Mouse (Mus musculus) G1E-ER4 (cell line): ENCODE data around the gene Hhat. TPM values are rescaled to one million over a fixed set of nuclear protein-coding genes. Genes with fewer than 3 reads are reported as not detected.

Experiments
- GATA1 ChIP-seq: IDR thresholded peaks from one replicate; pipeline ENCODE4 v1.8.0; 2012; ENCODE audit warnings: low read length, inconsistent platforms
- polyA plus RNA-seq: library from polyadenylated mRNA; stranded (reverse); fragments of >175 nt; gene quantifications from 2 replicates; pipeline ENCODE4 v1.2.3, GENCODE M21; 2012

Gene Hhat
- polyA plus RNA-seq, 1 experiment, result 0.04 TPM

DNA sequence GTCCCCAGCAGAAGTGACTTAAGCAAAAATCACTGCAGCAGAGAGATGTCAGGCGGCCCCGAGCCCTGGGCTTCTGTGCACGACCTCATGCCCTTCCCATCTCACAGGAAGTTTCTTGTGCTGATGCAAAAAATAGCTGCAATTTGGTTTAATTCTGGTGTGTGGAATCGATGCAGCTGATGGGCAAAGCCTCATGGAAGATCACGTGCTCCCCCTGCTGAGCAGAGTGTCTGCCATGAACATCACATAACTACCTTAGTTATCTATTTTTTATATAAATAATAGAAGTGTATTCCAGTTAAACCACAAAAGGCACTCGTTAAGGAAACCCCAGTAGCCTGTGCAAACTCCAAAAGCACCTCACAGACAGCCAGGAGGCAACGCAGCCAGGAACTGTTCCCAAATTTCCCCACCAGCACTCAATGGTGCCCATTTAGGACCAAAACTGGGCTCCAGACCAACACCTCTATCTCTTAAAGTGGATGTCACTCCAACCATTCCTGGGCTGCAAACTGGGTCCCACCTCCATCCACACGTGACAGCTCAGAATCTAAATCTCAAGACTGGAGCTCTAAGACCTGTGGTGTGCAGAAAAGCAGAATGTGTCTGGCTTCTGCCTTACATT, 118.9 kb downstream of the Hhat start:
- TF ChIP-seq GATA1, result no peak

DNA sequence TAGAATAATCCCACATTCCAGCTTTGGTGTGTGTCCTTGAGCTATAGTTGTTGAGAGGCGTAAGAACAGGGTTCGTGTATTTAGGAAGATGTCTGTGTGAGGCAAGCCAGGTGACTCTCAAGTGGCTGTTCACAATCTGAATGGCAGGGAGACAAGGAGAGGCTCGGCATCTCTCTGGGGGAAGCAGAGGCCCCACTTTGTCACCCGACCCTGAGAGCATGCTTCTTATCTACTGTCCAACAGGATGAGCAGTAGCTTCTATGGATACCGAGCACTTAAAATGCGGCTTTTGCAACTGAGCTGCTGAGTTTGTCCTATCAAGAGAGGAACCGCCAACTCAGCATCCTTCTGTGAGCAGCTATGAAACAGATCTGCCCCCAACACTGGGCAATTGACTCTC, 120.4 kb downstream of the Hhat start:
- no peak for TF ChIP-seq GATA1

DNA sequence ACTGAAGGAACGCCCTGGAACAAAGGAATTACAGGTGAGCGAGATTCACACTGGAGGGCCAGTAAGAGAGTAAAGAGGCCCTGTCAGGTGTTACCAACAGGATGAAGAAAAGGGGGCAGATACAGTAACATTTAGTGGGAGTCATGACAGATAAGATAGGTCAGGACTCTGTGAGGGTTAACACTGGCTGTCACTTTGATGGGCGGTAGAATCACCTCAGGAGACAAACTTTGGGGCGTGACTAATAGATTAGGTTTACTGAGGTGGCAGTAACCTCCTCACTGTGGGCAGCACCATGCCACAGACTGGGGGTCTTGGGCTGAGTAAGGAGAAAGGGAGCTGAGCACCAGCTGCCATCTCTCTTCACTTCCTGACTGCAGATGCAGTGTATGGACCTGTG, 121.0 kb downstream of the Hhat start:
- no peak for TF ChIP-seq GATA1

DNA sequence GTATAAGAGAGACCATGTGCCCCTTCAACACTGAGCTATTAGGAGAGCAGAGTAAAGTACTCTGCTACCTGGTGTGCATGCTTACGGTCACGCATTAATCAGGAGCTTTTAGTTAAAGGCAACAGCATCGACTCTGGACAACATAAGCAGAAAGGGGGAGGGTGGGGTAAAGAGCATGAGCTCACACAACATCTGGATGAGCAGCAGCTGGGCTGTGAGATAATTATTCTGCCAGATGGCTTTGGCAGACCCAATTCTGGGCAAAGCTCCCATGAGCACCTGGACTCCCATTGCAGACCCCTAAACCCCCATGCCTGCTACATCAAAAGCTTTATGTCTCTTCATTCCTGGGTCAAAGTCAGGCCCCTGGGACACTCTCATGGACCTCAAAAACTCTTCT, 121.8 kb downstream of the Hhat start:
- no peak for TF ChIP-seq GATA1

DNA sequence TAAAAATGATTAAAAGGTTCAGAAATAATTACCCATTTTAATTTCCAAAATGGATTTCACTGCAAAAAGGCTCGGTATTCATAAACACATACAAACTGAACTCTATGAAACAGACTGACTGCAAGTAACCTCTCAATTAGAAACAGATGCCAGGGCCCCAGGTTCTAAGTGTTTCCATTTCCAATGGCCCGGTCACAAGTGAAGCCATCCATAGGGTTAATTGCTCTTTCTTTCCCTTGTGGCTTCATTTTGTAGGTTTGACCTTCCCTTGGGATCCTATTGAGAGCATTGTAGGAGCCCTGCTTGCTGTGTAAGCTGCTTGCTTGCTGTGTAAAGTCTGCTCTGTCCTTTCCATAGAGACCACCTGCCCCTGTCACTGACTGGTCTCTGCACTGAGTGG, 123.7 kb downstream of the Hhat start:
- TF ChIP-seq GATA1, result no peak

DNA sequence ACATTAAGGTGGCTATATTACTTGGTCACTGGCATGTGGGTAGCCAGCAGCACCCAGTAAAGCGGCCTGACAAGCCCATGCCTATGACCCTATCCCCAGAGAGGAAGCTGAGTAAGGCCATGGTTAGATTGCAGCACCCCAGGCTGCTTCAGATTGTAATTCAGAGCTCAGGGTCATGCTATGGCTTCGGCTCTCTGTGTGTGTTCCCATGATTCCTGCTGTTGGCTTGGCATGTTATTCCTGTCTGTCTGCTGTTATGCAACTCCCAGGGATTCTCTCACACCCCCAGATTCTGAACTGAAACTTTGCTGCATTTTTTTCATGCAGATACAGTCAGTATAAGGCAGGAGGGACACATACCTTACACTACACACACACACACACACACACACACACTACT, 128.9 kb downstream of the Hhat start:
- TF ChIP-seq GATA1, result no peak

DNA sequence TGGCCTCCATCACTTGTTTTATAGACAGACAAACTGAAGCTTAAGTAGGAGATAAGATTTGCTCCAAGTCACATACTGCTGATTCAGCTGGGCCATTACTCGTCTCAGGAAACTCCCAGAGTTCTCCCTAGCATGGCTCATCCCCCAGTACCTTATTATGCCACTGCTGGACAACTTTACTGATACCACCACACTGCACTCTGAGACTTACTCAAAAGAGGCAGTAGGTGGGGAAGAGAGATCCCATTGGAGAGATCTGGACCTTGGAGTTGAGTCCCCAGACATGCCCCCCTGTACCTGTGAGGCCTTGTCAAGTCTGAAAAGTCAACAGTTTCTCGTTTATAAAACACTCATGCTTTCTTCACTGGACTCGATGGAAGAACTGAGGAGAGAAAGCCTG, 131.8 kb downstream of the Hhat start:
- TF ChIP-seq GATA1, result no peak

DNA sequence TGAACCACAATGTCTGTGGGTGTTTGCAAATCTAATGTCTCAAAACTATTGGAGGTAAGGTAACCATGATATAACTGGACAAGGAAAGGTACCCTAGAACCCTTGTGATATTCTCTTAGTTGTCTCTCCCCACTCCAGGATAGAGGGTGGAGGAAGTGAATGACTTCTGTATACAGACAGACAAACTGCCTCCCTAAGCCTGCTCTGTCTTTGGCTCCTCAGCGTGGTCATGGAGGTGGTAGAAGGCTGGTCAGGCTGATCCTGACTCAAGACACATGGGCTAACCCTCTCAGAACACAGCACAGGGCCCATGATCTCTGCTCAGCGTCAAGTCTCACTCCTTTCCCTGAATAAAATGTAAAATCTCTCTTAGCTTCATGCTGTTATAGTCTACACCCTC, 149.2 kb downstream of the Hhat start:
- TF ChIP-seq GATA1, result no peak

DNA sequence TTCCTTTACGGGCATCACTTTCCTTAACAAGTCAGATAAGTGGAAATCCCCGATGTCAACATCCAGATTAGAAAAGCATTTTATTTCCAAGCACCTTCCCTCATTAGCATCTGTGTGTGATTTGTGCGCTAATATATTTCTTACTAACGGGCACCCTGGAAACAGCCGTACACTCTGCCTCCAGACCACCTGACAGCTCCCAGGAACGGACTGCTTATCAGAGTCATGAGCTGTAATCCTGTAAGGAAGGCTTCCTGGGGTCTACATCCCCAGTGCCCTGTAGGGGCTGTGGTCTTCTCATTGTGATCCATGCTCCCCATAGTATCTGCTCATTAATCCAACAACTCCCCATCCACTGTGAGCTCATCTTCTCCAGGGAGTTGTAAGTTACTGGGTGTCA, 157.8 kb downstream of the Hhat start:
- TF ChIP-seq GATA1, result no peak

DNA sequence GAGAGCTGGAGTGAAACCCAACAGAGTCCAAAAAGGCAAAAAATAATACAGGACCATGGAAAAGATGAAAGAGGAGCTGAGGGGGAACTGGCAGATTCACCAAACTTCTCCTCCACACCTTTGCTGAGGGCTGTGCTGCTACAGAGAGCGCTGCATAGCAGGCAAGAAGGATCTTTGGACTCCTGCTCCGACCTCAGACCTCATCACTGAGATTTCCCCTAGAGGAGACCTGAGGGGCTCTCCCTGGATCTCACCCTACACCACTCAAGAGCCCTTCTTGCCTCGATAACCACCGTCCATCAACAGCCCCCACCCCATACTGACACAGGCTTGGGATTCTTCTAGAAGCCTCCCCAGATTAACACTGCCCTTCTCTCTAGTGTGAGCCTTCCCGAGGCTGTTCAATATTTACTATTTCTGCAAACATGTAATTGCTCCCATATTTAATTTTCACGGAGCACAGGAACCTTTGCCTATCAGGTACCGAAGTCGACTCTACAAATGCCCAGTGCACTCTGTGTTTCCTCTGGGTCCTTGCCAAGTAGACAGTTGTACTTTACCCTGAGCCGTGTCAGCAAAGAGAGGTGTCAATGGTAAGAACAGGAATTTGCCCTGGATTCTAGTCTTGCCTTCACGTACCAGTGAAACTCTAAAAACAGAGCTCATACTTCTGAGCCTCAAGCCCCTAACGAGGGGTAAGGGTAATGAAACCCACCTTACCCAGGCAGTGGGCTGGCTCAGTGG, 158.9 kb downstream of the Hhat start:
- TF ChIP-seq GATA1, result no peak

DNA sequence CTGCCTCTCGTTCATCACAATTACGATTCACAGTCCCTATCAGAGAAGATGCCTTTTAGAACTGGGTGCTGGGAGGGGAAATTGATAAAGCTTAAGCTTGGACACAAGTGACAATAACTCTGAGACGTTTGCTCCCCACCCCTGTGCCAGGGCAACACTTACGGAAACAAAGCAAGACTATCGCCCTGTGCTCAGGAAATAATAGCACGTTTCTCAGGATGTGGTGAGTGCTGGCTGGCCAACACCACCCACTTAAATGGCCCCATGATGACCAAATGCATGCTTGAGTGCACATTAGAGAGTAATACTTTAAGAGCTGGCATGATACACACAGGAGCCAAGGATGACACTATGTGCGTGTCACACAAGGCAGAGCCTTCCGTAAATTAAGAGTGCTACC, 164.1 kb downstream of the Hhat start:
- no peak for TF ChIP-seq GATA1

DNA sequence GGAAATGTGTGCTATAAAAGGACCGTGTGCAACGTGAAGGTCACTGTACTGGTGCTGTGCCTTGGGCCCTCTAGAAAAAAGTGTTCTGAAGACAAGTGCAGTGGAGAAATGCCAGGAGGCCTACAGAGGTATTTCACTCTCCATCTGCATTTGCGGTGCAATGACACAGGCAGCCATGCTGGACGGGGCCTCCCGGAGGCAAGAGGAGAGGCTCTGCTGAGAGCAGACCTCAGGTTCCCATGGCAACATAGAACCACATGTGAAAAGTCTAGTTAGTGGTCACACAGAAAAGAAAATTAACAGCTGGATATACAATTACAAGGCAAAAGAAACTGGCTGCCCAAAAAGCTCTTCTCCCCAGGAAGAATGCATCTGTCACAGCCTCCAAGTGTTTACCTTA, 166.6 kb downstream of the Hhat start:
- TF ChIP-seq GATA1, result no peak

DNA sequence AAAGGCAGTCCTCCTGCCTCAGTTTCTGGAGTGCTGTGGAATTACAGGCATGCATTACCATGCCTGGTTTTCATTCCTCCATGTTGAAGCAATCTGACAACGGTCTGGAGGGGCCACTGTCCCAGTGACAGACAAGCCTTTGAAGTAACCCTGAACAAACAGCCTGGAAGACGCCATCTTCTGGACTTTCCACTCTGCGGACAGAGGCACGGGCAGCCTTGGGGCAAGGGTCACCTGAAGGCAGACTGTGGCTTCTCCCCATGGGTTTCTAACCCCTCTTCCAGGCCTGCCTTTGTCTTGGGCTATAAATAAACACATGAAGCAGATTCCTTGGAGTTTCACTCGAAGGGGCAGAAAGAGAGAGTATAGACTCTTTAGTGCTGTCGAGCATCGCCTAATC, 167.5 kb downstream of the Hhat start:
- TF ChIP-seq GATA1, result no peak

DNA sequence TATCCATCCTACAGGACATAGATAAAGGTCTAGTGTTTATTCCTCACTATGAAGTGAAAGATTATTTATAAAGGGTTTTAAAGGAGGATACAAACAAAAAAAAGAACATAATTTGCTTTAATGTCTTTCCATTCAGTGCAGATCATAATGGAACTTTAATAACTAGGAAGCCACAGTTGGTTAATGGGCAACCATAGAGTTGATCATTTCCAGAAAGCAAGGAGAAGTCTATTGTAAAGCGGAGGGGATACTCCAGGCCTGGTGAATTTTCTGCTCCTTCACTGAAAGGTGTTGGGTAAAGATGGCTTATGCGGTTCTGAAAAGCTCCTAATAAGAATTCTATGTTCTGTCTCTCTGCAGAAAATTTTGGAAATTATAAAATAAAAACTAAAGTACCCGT, 169.8 kb downstream of the Hhat start:
- TF ChIP-seq GATA1, result no peak

DNA sequence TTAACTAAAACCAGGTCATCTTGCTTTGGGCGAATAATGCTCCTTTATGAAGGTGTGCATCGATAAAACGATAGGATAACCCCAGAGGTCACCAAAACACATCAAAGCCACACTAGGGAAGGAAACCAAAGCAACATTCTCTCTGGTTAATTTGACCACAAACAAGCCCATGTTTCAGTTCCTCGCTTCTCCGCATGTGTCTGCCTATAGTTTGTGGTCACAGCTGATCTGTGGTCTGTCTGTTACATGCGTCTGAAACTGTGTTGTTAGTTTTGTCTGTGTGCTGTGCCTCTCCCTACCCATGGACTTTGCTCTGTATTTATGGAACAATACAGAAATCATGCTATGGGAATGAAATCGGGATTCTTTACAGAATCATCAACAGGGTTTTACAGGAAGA, 171.3 kb downstream of the Hhat start:
- TF ChIP-seq GATA1, result no peak

DNA sequence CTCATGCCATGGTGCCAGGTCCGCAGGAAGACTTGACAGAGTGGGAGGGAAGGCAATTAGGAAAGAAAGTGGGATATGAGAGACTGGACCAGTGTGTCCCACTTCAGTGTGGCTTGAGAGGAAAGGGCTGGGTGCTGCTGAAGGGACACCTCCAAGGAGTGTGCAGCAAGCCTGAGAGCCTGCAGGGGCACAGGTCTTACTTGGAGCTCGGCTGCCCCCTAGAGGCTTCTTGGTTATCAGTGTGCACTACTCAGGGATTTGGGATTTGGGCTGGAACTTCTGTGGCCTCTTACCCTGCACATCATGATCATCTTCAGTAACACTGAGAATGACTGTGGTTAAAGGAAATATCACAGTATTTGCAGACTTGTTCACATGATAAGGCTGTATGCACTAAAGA, 172.6 kb downstream of the Hhat start:
- no peak for TF ChIP-seq GATA1

DNA sequence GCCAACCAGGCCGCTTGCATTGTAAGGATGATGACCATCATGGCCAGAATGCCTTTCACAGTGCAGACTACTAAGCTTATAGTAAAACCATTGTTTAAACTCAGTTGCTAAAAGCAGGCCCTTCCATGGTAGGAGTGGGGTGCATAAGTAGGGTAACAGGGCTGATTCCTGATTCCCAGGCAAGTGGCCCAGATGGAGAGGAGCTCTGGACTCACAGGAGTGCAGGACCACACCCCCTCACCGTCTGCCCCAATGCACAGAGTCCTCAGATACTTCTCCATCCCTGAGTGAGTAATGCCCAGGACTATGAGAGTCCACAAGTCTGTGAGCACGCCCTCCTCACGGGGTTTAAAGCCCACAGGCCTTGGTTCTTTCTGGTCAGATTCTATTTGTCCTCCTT, 175.6 kb downstream of the Hhat start:
- TF ChIP-seq GATA1, result no peak
